Mouse (Mus musculus) CH12.LX (cell line): ENCODE measurements around the gene Fat3.

Experiments used
- CTCF ChIP-seq, 2 experiments: IDR thresholded peaks in 1 of 2; conservative IDR thresholded peaks in 1 of 2; 2 replicates each; pipeline ENCODE4 v1.5.1; 2011 to 2012; ENCODE audit warnings: low read depth in 2 of 2, low read length in 2 of 2, improper control_type of control experiment in 1 of 2, inconsistent platforms in 1 of 2, mild to moderate bottlenecking in 1 of 2, moderate library complexity in 1 of 2
- EP300 ChIP-seq: IDR thresholded peaks from 2 replicates; pipeline ENCODE4 v1.6.1; 2011; ENCODE audit warnings: low read length, improper control_type of control experiment
- GABPA ChIP-seq: IDR thresholded peaks from 2 replicates; pipeline ENCODE4 v1.6.1; 2012; ENCODE audit warnings: low read depth, low read length, improper control_type of control experiment, inconsistent platforms; ENCODE audit not compliant: insufficient replicate concordance
- HCFC1 ChIP-seq: IDR thresholded peaks from 2 replicates; pipeline ENCODE4 v1.6.1; 2012; ENCODE audit warnings: low read depth, mild to moderate bottlenecking, inconsistent platforms, low read length, improper control_type of control experiment
- MAFK ChIP-seq: IDR thresholded peaks from 2 replicates; pipeline ENCODE4 v1.6.1; 2011; ENCODE audit warnings: low read length, improper control_type of control experiment; ENCODE audit not compliant: insufficient replicate concordance
- MAX ChIP-seq: IDR thresholded peaks from 2 replicates; pipeline ENCODE4 v1.6.1; 2011; ENCODE audit warnings: low read length, improper control_type of control experiment
- NRF1 ChIP-seq: IDR thresholded peaks from 2 replicates; pipeline ENCODE4 v1.6.1; 2014; ENCODE audit warnings: low read depth, mild to moderate bottlenecking, inconsistent platforms, low read length, improper control_type of control experiment, moderate library complexity
- POLR2A ChIP-seq: IDR thresholded peaks from 2 replicates; pipeline ENCODE4 v1.6.1; 2011; ENCODE audit warnings: low read depth, mild to moderate bottlenecking, improper control_type of control experiment, low read length
- RCOR1 ChIP-seq: conservative IDR thresholded peaks from 2 replicates; pipeline ENCODE4 v1.6.1; 2012; ENCODE audit warnings: low read depth, mild to moderate bottlenecking, inconsistent platforms, low read length, improper control_type of control experiment
- SIN3A ChIP-seq: IDR thresholded peaks from 2 replicates; pipeline ENCODE4 v1.6.1; 2012; ENCODE audit warnings: low read length, improper control_type of control experiment, inconsistent platforms
- UBTF ChIP-seq: IDR thresholded peaks from 2 replicates; pipeline ENCODE4 v1.6.1; 2012; ENCODE audit warnings: low read depth, mild to moderate bottlenecking, inconsistent platforms, low read length, improper control_type of control experiment, moderate library complexity
- USF1 ChIP-seq: IDR thresholded peaks from 2 replicates; pipeline ENCODE4 v1.6.1; 2014; ENCODE audit warnings: low read depth, mild to moderate bottlenecking, inconsistent platforms, low read length, improper control_type of control experiment
- ZKSCAN1 ChIP-seq: IDR thresholded peaks from 2 replicates; pipeline ENCODE4 v1.6.1; 2012; ENCODE audit warnings: low read depth, inconsistent platforms, low read length, improper control_type of control experiment, borderline replicate concordance
- ZMIZ1 ChIP-seq: IDR thresholded peaks from 2 replicates; pipeline ENCODE4 v1.6.1; 2012; ENCODE audit warnings: low read depth, mild to moderate bottlenecking, inconsistent platforms, low read length, improper control_type of control experiment

- no peak for TF ChIP-seq POLR2A
- no peak for TF ChIP-seq NRF1
- no peak for TF ChIP-seq HCFC1
- TF ChIP-seq CTCF (conservative IDR thresholded peaks at IDR 0.05 in 1 of 2, IDR thresholded peaks at IDR 0.05 in 1 of 2; ENCODE audit: low read depth in 2 of 2, low read length in 2 of 2), result no peak
- no peak for TF ChIP-seq RCOR1
- no peak for TF ChIP-seq SIN3A
- TF ChIP-seq ZMIZ1, result no peak
- TF ChIP-seq GABPA, result no peak
- no peak for TF ChIP-seq UBTF
- no peak for TF ChIP-seq MAFK
- TF ChIP-seq USF1, result no peak
- TF ChIP-seq EP300, result no peak
- no peak for TF ChIP-seq ZKSCAN1
- TF ChIP-seq MAX, result no peak
These were observed 195.5 kb downstream of the Fat3 start for GRCm38 (mm10) chr9:16305396-16306086.
